Mouse (Mus musculus) intestine, embryonic 16.5 days (tissue): ENCODE measurements around the gene Prr29. TPM values are rescaled to one million over a fixed set of nuclear protein-coding genes. Genes with fewer than 3 reads are reported as not detected.

Source experiments
- ATAC-seq: fragments of 200-750 bp; cut with Nextera tagmentation; 2 replicates; pipeline ENCODE4 v1.8.0; 2017; ENCODE audit warnings: moderate TSS enrichment, moderate library complexity
- H3K27ac ChIP-seq: fragments of 300-500 bp; sonication (generic); 2 replicates; pipeline ENCODE4 v1.5.1; 2014; ENCODE audit warnings: mild to moderate bottlenecking, low read length
- H3K27me3 ChIP-seq: fragments of 300-500 bp; sonication (generic); replicated peaks from 2 replicates; pipeline ENCODE4 v1.6.1; 2014; ENCODE audit warnings: low read length, control low read depth, mixed read lengths; ENCODE audit not compliant: control insufficient read depth, insufficient read depth
- H3K36me3 ChIP-seq: fragments of 300-500 bp; sonication (generic); 2 replicates; pipeline ENCODE4 v1.6.1; 2014; ENCODE audit warnings: low read length, control low read depth; ENCODE audit not compliant: control insufficient read depth, insufficient read depth
- H3K4me1 ChIP-seq: fragments of 300-500 bp; sonication (generic); 2 replicates; pipeline ENCODE4 v1.6.1; 2014; ENCODE audit warnings: low read length, control low read depth, mixed read lengths; ENCODE audit not compliant: control insufficient read depth, insufficient read depth
- H3K4me2 ChIP-seq: fragments of 300-500 bp; sonication (generic); 2 replicates; pipeline ENCODE4 v1.6.1; 2014; ENCODE audit warnings: low read depth, low read length, control low read depth
- H3K4me3 ChIP-seq: fragments of 300-500 bp; sonication (generic); 2 replicates; pipeline ENCODE4 v1.5.1; 2014; ENCODE audit warnings: mild to moderate bottlenecking, low read length
- H3K9ac ChIP-seq: fragments of 300-500 bp; sonication (generic); 2 replicates; pipeline ENCODE4 v1.6.1; 2014; ENCODE audit warnings: low read depth, low read length
- H3K9me3 ChIP-seq: fragments of 300-500 bp; sonication (generic); 2 replicates; pipeline ENCODE4 v1.6.1; 2016; ENCODE audit warnings: low read length, control low read depth; ENCODE audit not compliant: control insufficient read depth
- WGBS: fragments of 180-500 bp; shearing (Covaris S2); extraction: QIAGEN DNeasy Blood & Tissue Kit; methylation state at CpG from one replicate; pipeline ENCODE4 v1.1.7; 2014; 5-methylcytosine and 5-hydroxymethylcytosine counted together
- polyA plus RNA-seq: library from polyadenylated mRNA; unstranded; fragments of >200 nt; fragmentation: Nextera tagmentation; extraction: Ambion mirVana; gene quantifications from 2 replicates; pipeline ENCODE4 v1.2.1, GENCODE M21; 2015

Gene Prr29
- polyA plus RNA-seq, 1 experiment from 2014 or later, result 0.54 TPM

GRCm38 (mm10) chr11:106410507-106410906 is 45.2 kb downstream of the Prr29 start:
- Histone ChIP-seq H3K36me3 (peaks cover 3% of the 10 kb centered on the region; the same call in 1 of the 2 replicates), H3K4me2 (no peak overlapping the region), H3K9me3 (no peaks in the 10 kb centered on the region), H3K4me1 (no peaks in the 10 kb centered on the region), H3K4me3 (no peak overlapping the region), H3K27me3 (no peaks in the 10 kb centered on the region), H3K27ac (no peak overlapping the region), H3K9ac (no peak overlapping the region)
- WGBS, result 88% methylated on average over 3 of the region's 3 CpGs
- no peak for ATAC-seq

GRCm38 (mm10) chr11:106411157-106411556 is 45.9 kb downstream of the Prr29 start:
- Histone ChIP-seq H3K4me1 (no peaks in the 10 kb centered on the region), H3K36me3 (peaks cover 3% of the 10 kb centered on the region; the same call in 1 of the 2 replicates)
- WGBS, result 85% methylated on average over 2 of the region's 2 CpGs

GRCm38 (mm10) chr11:106412641-106413360 is 47.5 kb downstream of the Prr29 start:
- no peaks in the 10 kb centered on the region for H3K27me3 ChIP-seq
- ATAC-seq, result no peak
- H3K4me3 ChIP-seq, result no peak overlapping the region
- WGBS, result 88% methylated on average over 3 of the region's 3 CpGs
- peaks cover 3% of the 10 kb centered on the region; the same call in 1 of the 2 replicates for H3K36me3 ChIP-seq
- no peak overlapping the region for H3K9ac ChIP-seq
- no peak overlapping the region for H3K27ac ChIP-seq
- no peak overlapping the region for H3K4me2 ChIP-seq
- no peaks in the 10 kb centered on the region for H3K4me1 ChIP-seq
- H3K9me3 ChIP-seq, result no peaks in the 10 kb centered on the region

More at GRCm38 (mm10) chr11:106411157-106411556, 45.9 kb downstream of the Prr29 start:
- no peak overlapping the region for H3K4me3 ChIP-seq
- no peak overlapping the region for H3K27ac ChIP-seq
- no peak for ATAC-seq
- H3K27me3 ChIP-seq, result no peaks in the 10 kb centered on the region
- no peak overlapping the region for H3K4me2 ChIP-seq
- H3K9me3 ChIP-seq, result no peaks in the 10 kb centered on the region
- H3K9ac ChIP-seq, result no peak overlapping the region

- H3K4me2 ChIP-seq, result no peak overlapping the region
- no peak overlapping the region for H3K4me3 ChIP-seq
- H3K36me3 ChIP-seq, result no peaks in the 10 kb centered on the region
- no peak for ATAC-seq
- H3K9me3 ChIP-seq, result no peaks in the 10 kb centered on the region
- H3K4me1 ChIP-seq, result no peaks in the 10 kb centered on the region
- H3K27ac ChIP-seq, result no peak overlapping the region
- WGBS, result 84% methylated on average over 3 of the region's 3 CpGs
- H3K9ac ChIP-seq, result no peak overlapping the region
- no peaks in the 10 kb centered on the region for H3K27me3 ChIP-seq
Measured at GRCm38 (mm10) chr11:106416331-106416730, 51.1 kb downstream of the Prr29 start.

- no peak for ATAC-seq
- H3K27me3 ChIP-seq, result no peaks in the 10 kb centered on the region
- no peak overlapping the region for H3K4me2 ChIP-seq
- H3K36me3 ChIP-seq, result no peaks in the 10 kb centered on the region
- no peak overlapping the region for H3K27ac ChIP-seq
- H3K9ac ChIP-seq, result no peak overlapping the region
- H3K4me3 ChIP-seq, result no peak overlapping the region
- no peaks in the 10 kb centered on the region for H3K9me3 ChIP-seq
- WGBS, result 78% methylated on average over 2 of the region's 2 CpGs
- no peaks in the 10 kb centered on the region for H3K4me1 ChIP-seq
Measured at GRCm38 (mm10) chr11:106417860-106418259, 52.6 kb downstream of the Prr29 start.

- H3K4me1 ChIP-seq, result no peaks in the 10 kb centered on the region
- H3K36me3 ChIP-seq, result no peaks in the 10 kb centered on the region
- H3K27me3 ChIP-seq, result no peaks in the 10 kb centered on the region
- H3K9ac ChIP-seq, result no peak overlapping the region
- 42% methylated on average over 4 of the region's 4 CpGs for WGBS
- H3K4me3 ChIP-seq, result no peak overlapping the region
- ATAC-seq, result peak; percentile 78
- H3K4me2 ChIP-seq, result no peak overlapping the region
- no peaks in the 10 kb centered on the region for H3K9me3 ChIP-seq
- H3K27ac ChIP-seq, result no peak overlapping the region
Measured at GRCm38 (mm10) chr11:106418622-106419196, 53.4 kb downstream of the Prr29 start.

- no peaks in the 10 kb centered on the region for H3K36me3 ChIP-seq
- WGBS, result 66% methylated on average over 9 of the region's 9 CpGs
- no peak overlapping the region for H3K4me3 ChIP-seq
- H3K9ac ChIP-seq, result no peak overlapping the region
- H3K4me2 ChIP-seq, result no peak overlapping the region
- no peaks in the 10 kb centered on the region for H3K27me3 ChIP-seq
- H3K27ac ChIP-seq, result peak overlapping the region; percentile 21; the same call in 1 of the 2 replicates
- no peaks in the 10 kb centered on the region for H3K9me3 ChIP-seq
- peak; percentile 28; the same call in 1 of the 2 replicates for ATAC-seq
- H3K4me1 ChIP-seq, result no peaks in the 10 kb centered on the region
Measured at GRCm38 (mm10) chr11:106419262-106420102, 54.2 kb downstream of the Prr29 start.

- Histone ChIP-seq H3K9ac (no peak overlapping the region), H3K4me2 (no peak overlapping the region), H3K9me3 (no peaks in the 10 kb centered on the region), H3K36me3 (no peaks in the 10 kb centered on the region), H3K27me3 (no peaks in the 10 kb centered on the region), H3K4me3 (no peak overlapping the region), H3K27ac (no peak overlapping the region), H3K4me1 (no peaks in the 10 kb centered on the region)
- ATAC-seq, result no peak
- 86% methylated on average over 5 of the region's 5 CpGs for WGBS
Measured at GRCm38 (mm10) chr11:106425201-106425600, 59.9 kb downstream of the Prr29 start.

- Histone ChIP-seq H3K27me3 (no peaks in the 10 kb centered on the region), H3K4me1 (no peaks in the 10 kb centered on the region), H3K9ac (no peak overlapping the region), H3K36me3 (no peaks in the 10 kb centered on the region), H3K4me2 (no peak overlapping the region), H3K9me3 (no peaks in the 10 kb centered on the region), H3K27ac (no peak overlapping the region), H3K4me3 (no peak overlapping the region)
- WGBS, result 94% methylated on average over 4 of the region's 4 CpGs
- ATAC-seq, result no peak
Measured at GRCm38 (mm10) chr11:106426447-106426846, 61.2 kb downstream of the Prr29 start.
